Mouse (Mus musculus) lung, adult 2 months (tissue): ENCODE measurements around the gene Kcnh4. TPM values are rescaled to one million over a fixed set of nuclear protein-coding genes. Genes with fewer than 3 reads are reported as not detected.

Experiments used
- DNase-seq: peaks from one replicate; pipeline ENCODE4 v3.0.0; 2022
- H3K4me1 ChIP-seq: fragments of 200-500 bp; 2 replicates; pipeline ENCODE4 v1.6.1; 2011; ENCODE audit warnings: low read length; ENCODE audit not compliant: control insufficient read depth, insufficient read depth
- H3K4me3 ChIP-seq: fragments of 200-500 bp; replicated peaks from 2 replicates; pipeline ENCODE3; 2011; ENCODE audit warnings: low read depth, mild to moderate bottlenecking, control low read depth, low read length; ENCODE audit errors: extremely low read depth
- CTCF ChIP-seq: fragments of 200-500 bp; IDR thresholded peaks from 2 replicates; pipeline ENCODE4 v1.5.1; 2011; ENCODE audit warnings: mild to moderate bottlenecking, low read length, control low read depth; ENCODE audit not compliant: insufficient read depth
- POLR2A ChIP-seq: fragments of 200-500 bp; IDR thresholded peaks from 2 replicates; pipeline ENCODE4 v1.6.1; 2011; ENCODE audit warnings: low read depth, mild to moderate bottlenecking, control low read depth, low read length, borderline replicate concordance; ENCODE audit errors: extremely low read depth
- WGBS: fragments of 180-500 bp; shearing (Covaris S2); methylation state at CpG from one replicate; pipeline ENCODE4 v1.1.7; 2018; 5-methylcytosine and 5-hydroxymethylcytosine counted together
- polyA plus RNA-seq: library from polyadenylated mRNA; depleted of rRNA; stranded (reverse); fragments of >200 nt; gene quantifications from 2 replicates; pipeline ENCODE4 v1.2.3, GENCODE M21; 2012

Kcnh4 gene
- polyA plus RNA-seq, 1 experiment, result 1.1 TPM

GRCm38 (mm10) chr11:100754693-100755057 lies 5.1 kb downstream of the Kcnh4 start:
- Histone ChIP-seq H3K4me1 (no peaks in the 10 kb centered on the region), H3K4me3 (no peak overlapping the region)
- no peak for TF ChIP-seq POLR2A
- no peak for TF ChIP-seq CTCF
- DNase-seq, result no peak
- WGBS, result 88% methylated on average over 3 of the region's 3 CpGs

GRCm38 (mm10) chr11:100754021-100754692 lies 5.6 kb downstream of the Kcnh4 start:
- H3K4me1 ChIP-seq, result no peaks in the 10 kb centered on the region; the same call in 1 of the 2 replicates
- H3K4me3 ChIP-seq, result no peak overlapping the region
- WGBS, result 65% methylated on average over 12 of the region's 12 CpGs
- TF ChIP-seq CTCF (no peak), POLR2A (no peak)
- no peak for DNase-seq

- TF ChIP-seq POLR2A (no peak), CTCF (no peak)
- H3K4me1 ChIP-seq, result no peaks in the 10 kb centered on the region; the same call in 1 of the 2 replicates
- H3K4me3 ChIP-seq, result no peak overlapping the region
- 37% methylated on average over 10 of the region's 10 CpGs for WGBS
- DNase-seq, result no peak
Measured at GRCm38 (mm10) chr11:100752294-100752693, 7.4 kb downstream of the Kcnh4 start.

GRCm38 (mm10) chr11:100750127-100750526 lies 9.6 kb downstream of the Kcnh4 start:
- no peak for DNase-seq
- WGBS, result 85% methylated on average over 16 of the region's 16 CpGs
- H3K4me3 ChIP-seq, result no peak overlapping the region

GRCm38 (mm10) chr11:100749469-100749868 lies 10.3 kb downstream of the Kcnh4 start:
- no peak overlapping the region for H3K4me3 ChIP-seq
- no peak for TF ChIP-seq CTCF
- DNase-seq, result no peak
- 36% methylated on average over 25 of the region's 25 CpGs for WGBS
- H3K4me1 ChIP-seq, result no peaks in the 10 kb centered on the region; the same call in 1 of the 2 replicates

More at GRCm38 (mm10) chr11:100750127-100750526, 9.6 kb downstream of the Kcnh4 start:
- TF ChIP-seq POLR2A (no peak), CTCF (no peak)
- H3K4me1 ChIP-seq, result no peaks in the 10 kb centered on the region; the same call in 1 of the 2 replicates

- no peak overlapping the region for H3K4me3 ChIP-seq
- TF ChIP-seq CTCF (no peak), POLR2A (no peak)
- no peak for DNase-seq
- WGBS, result 57% methylated on average over 4 of the region's 4 CpGs
- no peaks in the 10 kb centered on the region; the same call in 1 of the 2 replicates for H3K4me1 ChIP-seq
Measured at GRCm38 (mm10) chr11:100748620-100749019, 11.1 kb downstream of the Kcnh4 start.

- H3K4me1 ChIP-seq, result no peaks in the 10 kb centered on the region; the same call in 1 of the 2 replicates
- TF ChIP-seq POLR2A (no peak), CTCF (no peak)
- no peak for DNase-seq
- 69% methylated on average over 5 of the region's 5 CpGs for WGBS
- H3K4me3 ChIP-seq, result no peak overlapping the region
Measured at GRCm38 (mm10) chr11:100747114-100747513, 12.6 kb downstream of the Kcnh4 start.

- 80% methylated on average over 10 of the region's 10 CpGs for WGBS
- no peak overlapping the region for H3K4me3 ChIP-seq
- H3K4me1 ChIP-seq, result no peaks in the 10 kb centered on the region; the same call in 1 of the 2 replicates
- DNase-seq, result no peak
- TF ChIP-seq POLR2A (no peak), CTCF (no peak)
Measured at GRCm38 (mm10) chr11:100746546-100746945, 13.2 kb downstream of the Kcnh4 start.

- Histone ChIP-seq H3K4me3 (no peak overlapping the region), H3K4me1 (no peaks in the 10 kb centered on the region; the same call in 1 of the 2 replicates)
- WGBS, result 17% methylated on average over 6 of the region's 6 CpGs
- peak; percentile 31 for DNase-seq
- TF ChIP-seq POLR2A, result no peak
- peak; percentile 67 for TF ChIP-seq CTCF
Measured at GRCm38 (mm10) chr11:100745085-100745484, 14.7 kb downstream of the Kcnh4 start.

GRCm38 (mm10) chr11:100741348-100741747 lies 18.4 kb downstream of the Kcnh4 start:
- 65% methylated on average over 6 of the region's 6 CpGs for WGBS
- no peak for DNase-seq
- H3K4me1 ChIP-seq, result peaks cover 8% of the 10 kb centered on the region
- H3K4me3 ChIP-seq, result no peak overlapping the region
- TF ChIP-seq POLR2A (no peak), CTCF (no peak)

- peaks cover 18% of the 10 kb centered on the region for H3K4me1 ChIP-seq
- TF ChIP-seq POLR2A, result no peak
- no peak for TF ChIP-seq CTCF
- 25% methylated on average over 5 of the region's 5 CpGs for WGBS
- no peak for DNase-seq
- no peak overlapping the region for H3K4me3 ChIP-seq
Measured at GRCm38 (mm10) chr11:100738749-100739148, 21.0 kb downstream of the Kcnh4 start.
